Mouse (Mus musculus): Measurements from ENCODE around the gene Olfr76. TPM values are rescaled to one million over a fixed set of nuclear protein-coding genes. Genes with fewer than 3 reads are reported as not detected.
"Not testable (repeated sequence)": the region's sequence is repeated elsewhere in the genome, so short reads cannot be mapped to it uniquely, and the experiment has no call there.

Gene Olfr76
- not detected in 2 replicates for polyA plus RNA-seq (2014; fragmentation: Nextera tagmentation; extraction: Ambion mirVana)

DNA sequence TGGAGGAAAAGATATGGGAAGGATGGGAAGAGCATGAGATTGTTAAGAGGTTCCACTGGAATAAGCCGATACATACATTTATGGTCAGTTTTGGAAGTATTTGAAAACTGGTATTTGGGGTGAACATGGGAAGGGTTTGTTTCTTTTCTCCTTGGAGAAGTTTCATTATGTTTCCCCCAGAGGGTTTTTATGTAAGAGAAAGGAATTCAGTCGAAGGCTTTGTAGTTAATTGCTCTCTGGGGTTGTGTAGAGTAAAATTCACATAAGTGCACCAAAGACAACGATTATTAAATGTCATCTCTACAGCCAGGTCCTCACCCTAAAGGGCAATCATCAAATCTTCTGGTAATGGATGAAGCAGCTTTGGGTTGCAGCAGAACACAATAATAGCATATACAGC is at the start of gene Olfr76:
Gene Olfr76, minus strand, starts transcription at position 101 of the 400 bp plus-strand sequence.
- Histone ChIP-seq H3K4me2 (replicated peaks; ENCODE audit: low read depth, low read length) (no peak within 1 kb of the TSS), H3K4me3 (ENCODE audit: low read depth, low read length) (no peak within 1 kb of the TSS), H3K27ac (ENCODE audit: low read length) (no peak within 1 kb of the TSS), H3K36me3 (ENCODE audit: control insufficient read depth, insufficient read depth, low read length) (no peaks in the 10 kb centered on the region), H3K9ac (replicated peaks; ENCODE audit: low read depth, low read length) (no peak within 1 kb of the TSS), H3K9me3 (ENCODE audit: control insufficient read depth, low read depth, low read length) (no peaks in the 10 kb centered on the region), H3K27me3 (ENCODE audit: control insufficient read depth, insufficient read depth, low read length) (no peaks in the 10 kb centered on the region), H3K4me1 (ENCODE audit: control insufficient read depth, insufficient read depth, low read length) (no peaks in the 10 kb centered on the region)
- no peak for ATAC-seq (ENCODE audit: insufficient number of reproducible peaks, insufficient read depth, low FRiP score, low read depth)
- WGBS: 83% methylated on average over 3 of the region's 3 CpGs

DNA sequence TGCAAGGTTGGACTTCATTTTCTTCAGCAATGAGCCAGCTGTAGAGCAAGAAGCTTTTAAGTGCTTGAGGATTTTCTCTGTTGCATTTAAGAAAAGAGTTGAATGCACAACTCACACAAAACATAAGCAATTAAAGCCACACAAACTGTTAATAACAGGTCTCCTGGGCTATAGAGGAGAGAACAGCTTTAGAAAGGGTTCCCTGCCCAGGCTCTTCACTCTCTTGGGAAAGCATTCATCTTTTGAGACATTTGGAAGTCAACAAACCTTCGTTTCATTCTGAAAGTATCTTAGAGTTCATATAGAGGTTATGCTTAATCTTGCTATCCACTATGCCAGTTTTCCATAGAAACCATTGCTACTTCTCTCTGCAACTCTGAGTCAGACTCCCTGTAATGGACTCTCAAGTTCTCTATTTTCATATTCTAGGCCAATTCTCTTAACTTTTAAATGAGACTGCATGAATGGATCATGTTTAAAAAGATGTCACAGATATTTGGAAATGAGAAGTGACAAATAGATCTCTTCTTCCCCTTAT is 47.1 kb upstream of the Olfr76 start, which contains the start of gene Olfr1555-ps1:
Gene Olfr1555-ps1, minus strand, starts transcription at position 51 of the 538 bp plus-strand sequence.
- H3K27ac ChIP-seq (ENCODE audit: low read length); H3K9ac ChIP-seq (replicated peaks; ENCODE audit: low read depth, low read length); H3K4me2 ChIP-seq (replicated peaks; ENCODE audit: low read depth, low read length); H3K9me3 ChIP-seq (ENCODE audit: control insufficient read depth, low read depth, low read length); H3K36me3 ChIP-seq (ENCODE audit: control insufficient read depth, insufficient read depth, low read length); H3K4me3 ChIP-seq (ENCODE audit: low read depth, low read length); H3K27me3 ChIP-seq (ENCODE audit: control insufficient read depth, insufficient read depth, low read length); ATAC-seq (ENCODE audit: insufficient number of reproducible peaks, insufficient read depth, low FRiP score, low read depth); H3K4me1 ChIP-seq (ENCODE audit: control insufficient read depth, insufficient read depth, low read length): not testable (repeated sequence)
- 7% methylated on average over 1 of the region's 1 CpGs for WGBS

DNA sequence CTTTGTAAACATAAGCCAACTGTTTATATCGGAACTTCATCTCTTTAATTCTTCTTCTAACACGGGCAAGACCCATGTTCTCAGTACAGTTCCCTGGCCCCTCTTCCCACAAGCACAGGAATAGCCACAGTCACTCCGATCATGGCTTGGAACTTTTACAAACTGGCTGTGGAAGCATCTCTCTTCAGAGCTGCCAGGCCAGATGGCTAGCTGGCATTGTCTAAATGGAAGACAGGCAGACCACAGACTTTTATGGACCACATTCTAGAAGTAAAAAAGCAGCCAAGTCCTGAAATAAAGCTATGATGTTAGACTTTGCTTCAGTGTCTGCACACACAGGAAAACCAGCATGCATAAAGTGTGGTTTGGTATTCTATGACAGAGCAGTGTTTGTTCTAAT is 22.4 kb upstream of the Olfr76 start:
- Histone ChIP-seq H3K4me3 (ENCODE audit: low read depth, low read length) (no peak overlapping the region), H3K4me2 (replicated peaks; ENCODE audit: low read depth, low read length) (no peak overlapping the region), H3K9me3 (ENCODE audit: control insufficient read depth, low read depth, low read length) (no peaks in the 10 kb centered on the region), H3K36me3 (ENCODE audit: control insufficient read depth, insufficient read depth, low read length) (no peaks in the 10 kb centered on the region), H3K9ac (replicated peaks; ENCODE audit: low read depth, low read length) (no peak overlapping the region), H3K27ac (ENCODE audit: low read length) (no peak overlapping the region), H3K27me3 (ENCODE audit: control insufficient read depth, insufficient read depth, low read length) (no peaks in the 10 kb centered on the region), H3K4me1 (ENCODE audit: control insufficient read depth, insufficient read depth, low read length) (no peaks in the 10 kb centered on the region)
- WGBS: 69% methylated on average over 3 of the region's 3 CpGs
- ATAC-seq (ENCODE audit: insufficient number of reproducible peaks, insufficient read depth, low FRiP score, low read depth): no peak

DNA sequence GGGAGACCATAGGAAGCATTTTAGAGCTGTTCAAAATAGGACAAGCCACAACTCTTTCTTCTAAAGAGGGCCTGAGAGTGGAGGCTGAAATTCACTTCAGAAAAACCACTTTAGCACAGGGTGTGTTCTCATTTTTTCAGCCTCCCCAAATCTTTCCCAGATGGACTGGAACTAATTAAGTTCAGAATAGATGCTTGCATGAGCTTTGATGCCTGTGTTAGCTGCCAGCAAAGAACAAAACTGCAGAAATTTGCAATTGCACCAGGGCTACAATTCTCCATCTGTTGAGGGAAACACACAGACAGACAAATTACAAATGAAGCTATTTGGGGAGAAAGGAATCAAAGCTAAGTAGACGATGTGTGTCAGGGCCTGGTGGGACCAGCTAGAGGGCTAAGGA is 20.4 kb upstream of the Olfr76 start:
- Histone ChIP-seq H3K4me3 (ENCODE audit: low read depth, low read length) (no peak overlapping the region), H3K4me2 (replicated peaks; ENCODE audit: low read depth, low read length) (no peak overlapping the region), H3K9ac (replicated peaks; ENCODE audit: low read depth, low read length) (no peak overlapping the region), H3K36me3 (ENCODE audit: control insufficient read depth, insufficient read depth, low read length) (no peaks in the 10 kb centered on the region), H3K4me1 (ENCODE audit: control insufficient read depth, insufficient read depth, low read length) (no peaks in the 10 kb centered on the region), H3K27me3 (ENCODE audit: control insufficient read depth, insufficient read depth, low read length) (no peaks in the 10 kb centered on the region), H3K27ac (ENCODE audit: low read length) (no peak overlapping the region), H3K9me3 (ENCODE audit: control insufficient read depth, low read depth, low read length) (no peaks in the 10 kb centered on the region)
- no peak for ATAC-seq (ENCODE audit: insufficient number of reproducible peaks, insufficient read depth, low FRiP score, low read depth)
- WGBS: 63% methylated on average over 1 of the region's 1 CpGs

DNA sequence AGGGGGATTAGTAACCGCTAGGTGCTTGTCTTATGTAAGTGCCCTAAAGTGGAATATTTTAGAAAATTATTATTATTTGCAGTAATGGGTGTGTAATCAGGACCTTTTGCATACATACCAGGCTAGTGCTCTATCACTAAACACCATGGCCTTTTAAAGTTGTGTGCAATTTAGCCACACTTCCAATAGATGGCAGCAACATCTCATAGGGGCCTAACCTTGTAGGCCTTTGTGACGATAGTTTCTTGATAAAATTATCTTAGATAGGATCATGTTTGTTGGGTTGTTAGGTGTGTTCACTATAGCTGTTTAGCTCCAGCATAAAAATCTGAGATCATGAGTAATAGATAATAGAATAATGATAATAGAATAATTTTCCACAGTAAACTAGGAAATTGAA is 11.3 kb upstream of the Olfr76 start:
- no peak for ATAC-seq (ENCODE audit: insufficient number of reproducible peaks, insufficient read depth, low FRiP score, low read depth)
- Histone ChIP-seq H3K4me1 (ENCODE audit: control insufficient read depth, insufficient read depth, low read length) (no peaks in the 10 kb centered on the region), H3K9me3 (ENCODE audit: control insufficient read depth, low read depth, low read length) (no peaks in the 10 kb centered on the region), H3K9ac (replicated peaks; ENCODE audit: low read depth, low read length) (no peak overlapping the region), H3K27me3 (ENCODE audit: control insufficient read depth, insufficient read depth, low read length) (no peaks in the 10 kb centered on the region), H3K27ac (ENCODE audit: low read length) (no peak overlapping the region), H3K4me2 (replicated peaks; ENCODE audit: low read depth, low read length) (no peak overlapping the region), H3K36me3 (ENCODE audit: control insufficient read depth, insufficient read depth, low read length) (no peaks in the 10 kb centered on the region), H3K4me3 (ENCODE audit: low read depth, low read length) (no peak overlapping the region)
- 20% methylated on average over 2 of the region's 2 CpGs for WGBS

DNA sequence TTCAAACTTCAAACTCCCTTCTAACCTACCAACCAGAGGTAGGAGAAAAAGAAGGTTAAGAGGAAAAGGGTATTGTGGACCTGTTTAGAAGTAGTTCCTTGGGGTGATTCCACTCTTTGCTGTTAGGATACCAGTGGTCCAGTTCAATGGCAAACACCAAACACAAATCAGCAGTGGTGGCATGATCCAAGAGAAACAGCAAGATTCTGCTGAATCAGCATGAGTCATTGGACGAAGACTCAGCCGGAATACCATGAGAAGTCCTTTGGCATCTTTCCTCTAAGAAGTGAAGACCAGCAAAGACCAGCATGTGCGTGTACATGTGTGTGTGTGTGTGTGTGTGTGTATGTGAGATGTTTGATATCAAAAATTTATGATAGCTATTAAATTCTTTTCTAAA is 6.5 kb downstream of the Olfr76 start:
- no peaks in the 10 kb centered on the region for H3K36me3 ChIP-seq (ENCODE audit: control insufficient read depth, insufficient read depth, low read length)
- H3K9ac ChIP-seq (replicated peaks; ENCODE audit: low read depth, low read length): no peak overlapping the region
- no peaks in the 10 kb centered on the region for H3K27me3 ChIP-seq (ENCODE audit: control insufficient read depth, insufficient read depth, low read length)
- H3K4me2 ChIP-seq (replicated peaks; ENCODE audit: low read depth, low read length): no peak overlapping the region
- H3K27ac ChIP-seq (ENCODE audit: low read length): no peak overlapping the region
- 88% methylated on average over 3 of the region's 3 CpGs for WGBS
- no peak for ATAC-seq (ENCODE audit: insufficient number of reproducible peaks, insufficient read depth, low FRiP score, low read depth)
- H3K4me3 ChIP-seq (ENCODE audit: low read depth, low read length): no peak overlapping the region
- no peaks in the 10 kb centered on the region for H3K9me3 ChIP-seq (ENCODE audit: control insufficient read depth, low read depth, low read length)
- no peaks in the 10 kb centered on the region for H3K4me1 ChIP-seq (ENCODE audit: control insufficient read depth, insufficient read depth, low read length)

DNA sequence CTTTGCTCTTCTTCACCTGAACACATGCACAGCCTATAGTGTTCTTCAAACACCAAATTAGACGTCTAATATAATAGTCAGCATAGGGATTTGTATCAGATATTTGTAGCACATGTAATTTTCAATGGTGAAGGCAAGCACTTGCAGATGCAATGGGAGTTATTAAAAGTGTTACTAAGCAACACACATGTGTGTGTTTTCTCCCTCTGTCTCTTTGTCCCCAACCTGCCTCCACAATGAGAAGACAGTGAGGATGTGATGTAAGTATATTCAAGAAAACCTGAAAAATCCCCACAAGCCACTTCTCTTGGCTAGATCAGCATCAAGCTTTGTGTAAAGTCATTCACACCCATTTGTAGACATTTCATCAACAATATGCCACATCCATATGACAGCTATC is 7.2 kb downstream of the Olfr76 start, which contains the start of gene Olfr1428:
Gene Olfr1428, minus strand, starts transcription at position 101 of the 400 bp plus-strand sequence.
- Histone ChIP-seq H3K36me3 (ENCODE audit: control insufficient read depth, insufficient read depth, low read length) (no peaks in the 10 kb centered on the region), H3K4me2 (replicated peaks; ENCODE audit: low read depth, low read length) (no peak within 1 kb of the TSS), H3K4me3 (ENCODE audit: low read depth, low read length) (no peak within 1 kb of the TSS), H3K9me3 (ENCODE audit: control insufficient read depth, low read depth, low read length) (no peaks in the 10 kb centered on the region), H3K27me3 (ENCODE audit: control insufficient read depth, insufficient read depth, low read length) (no peaks in the 10 kb centered on the region), H3K4me1 (ENCODE audit: control insufficient read depth, insufficient read depth, low read length) (no peaks in the 10 kb centered on the region), H3K9ac (replicated peaks; ENCODE audit: low read depth, low read length) (no peak within 1 kb of the TSS), H3K27ac (ENCODE audit: low read length) (no peak within 1 kb of the TSS)
- 82% methylated on average over 1 of the region's 1 CpGs for WGBS
- no peak for ATAC-seq (ENCODE audit: insufficient number of reproducible peaks, insufficient read depth, low FRiP score, low read depth)

DNA sequence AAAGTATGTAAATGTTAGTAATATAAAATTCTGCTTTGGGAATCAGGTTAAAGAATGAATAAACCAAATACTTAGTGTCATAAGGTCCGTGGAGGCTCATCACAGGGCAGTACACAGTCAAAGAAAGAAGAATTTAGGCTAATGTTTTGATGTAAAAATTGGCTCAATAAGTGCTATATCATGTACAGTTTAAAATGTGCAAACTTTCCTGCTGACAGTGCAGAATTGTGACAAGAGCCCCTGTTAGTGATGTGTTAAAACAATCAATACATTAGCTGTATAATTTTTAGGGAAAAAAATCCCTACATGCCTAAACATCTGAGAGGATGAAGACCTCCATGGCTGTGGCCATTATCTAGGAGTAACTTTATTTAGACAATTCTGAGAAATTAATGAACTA is 9.2 kb downstream of the Olfr76 start:
- WGBS: 47% methylated on average over 1 of the region's 1 CpGs
- Histone ChIP-seq H3K9me3 (ENCODE audit: control insufficient read depth, low read depth, low read length) (no peaks in the 10 kb centered on the region), H3K4me3 (ENCODE audit: low read depth, low read length) (no peak overlapping the region), H3K27ac (ENCODE audit: low read length) (no peak overlapping the region), H3K27me3 (ENCODE audit: control insufficient read depth, insufficient read depth, low read length) (no peaks in the 10 kb centered on the region), H3K9ac (replicated peaks; ENCODE audit: low read depth, low read length) (no peak overlapping the region), H3K4me2 (replicated peaks; ENCODE audit: low read depth, low read length) (no peak overlapping the region), H3K36me3 (ENCODE audit: control insufficient read depth, insufficient read depth, low read length) (no peaks in the 10 kb centered on the region), H3K4me1 (ENCODE audit: control insufficient read depth, insufficient read depth, low read length) (no peaks in the 10 kb centered on the region)
- ATAC-seq (ENCODE audit: insufficient number of reproducible peaks, insufficient read depth, low FRiP score, low read depth): no peak

DNA sequence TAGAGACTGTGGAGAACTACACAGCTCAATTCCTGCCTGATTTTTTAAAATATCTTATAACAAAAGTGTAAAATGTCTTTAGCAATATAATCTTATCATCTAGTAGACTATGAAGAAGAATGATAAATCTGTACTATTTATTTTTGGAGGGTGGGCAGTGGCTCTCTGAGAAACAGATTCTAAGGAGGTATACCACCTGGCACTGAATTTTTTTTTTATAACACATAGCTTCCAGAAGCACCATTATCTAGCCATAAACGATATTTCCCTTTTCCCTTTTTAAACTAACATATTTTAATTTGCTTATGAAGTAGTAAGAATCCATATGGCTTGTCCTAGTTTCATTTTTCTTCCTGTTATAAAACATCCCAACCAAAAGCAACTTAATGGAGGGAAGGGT is 18.5 kb downstream of the Olfr76 start:
- H3K9ac ChIP-seq (replicated peaks; ENCODE audit: low read depth, low read length): no peak overlapping the region
- no peaks in the 10 kb centered on the region for H3K36me3 ChIP-seq (ENCODE audit: control insufficient read depth, insufficient read depth, low read length)
- WGBS: 60% methylated on average over 1 of the region's 1 CpGs
- H3K4me1 ChIP-seq (ENCODE audit: control insufficient read depth, insufficient read depth, low read length): no peaks in the 10 kb centered on the region
- ATAC-seq (ENCODE audit: insufficient number of reproducible peaks, insufficient read depth, low FRiP score, low read depth): no peak
- H3K9me3 ChIP-seq (ENCODE audit: control insufficient read depth, low read depth, low read length): no peaks in the 10 kb centered on the region
- no peak overlapping the region for H3K27ac ChIP-seq (ENCODE audit: low read length)
- H3K27me3 ChIP-seq (ENCODE audit: control insufficient read depth, insufficient read depth, low read length): no peaks in the 10 kb centered on the region
- H3K4me2 ChIP-seq (replicated peaks; ENCODE audit: low read depth, low read length): no peak overlapping the region
- H3K4me3 ChIP-seq (ENCODE audit: low read depth, low read length): no peak overlapping the region
